Comparison of ENCODE assay signal across 8 mouse cellular contexts in the genomic region with DNA sequence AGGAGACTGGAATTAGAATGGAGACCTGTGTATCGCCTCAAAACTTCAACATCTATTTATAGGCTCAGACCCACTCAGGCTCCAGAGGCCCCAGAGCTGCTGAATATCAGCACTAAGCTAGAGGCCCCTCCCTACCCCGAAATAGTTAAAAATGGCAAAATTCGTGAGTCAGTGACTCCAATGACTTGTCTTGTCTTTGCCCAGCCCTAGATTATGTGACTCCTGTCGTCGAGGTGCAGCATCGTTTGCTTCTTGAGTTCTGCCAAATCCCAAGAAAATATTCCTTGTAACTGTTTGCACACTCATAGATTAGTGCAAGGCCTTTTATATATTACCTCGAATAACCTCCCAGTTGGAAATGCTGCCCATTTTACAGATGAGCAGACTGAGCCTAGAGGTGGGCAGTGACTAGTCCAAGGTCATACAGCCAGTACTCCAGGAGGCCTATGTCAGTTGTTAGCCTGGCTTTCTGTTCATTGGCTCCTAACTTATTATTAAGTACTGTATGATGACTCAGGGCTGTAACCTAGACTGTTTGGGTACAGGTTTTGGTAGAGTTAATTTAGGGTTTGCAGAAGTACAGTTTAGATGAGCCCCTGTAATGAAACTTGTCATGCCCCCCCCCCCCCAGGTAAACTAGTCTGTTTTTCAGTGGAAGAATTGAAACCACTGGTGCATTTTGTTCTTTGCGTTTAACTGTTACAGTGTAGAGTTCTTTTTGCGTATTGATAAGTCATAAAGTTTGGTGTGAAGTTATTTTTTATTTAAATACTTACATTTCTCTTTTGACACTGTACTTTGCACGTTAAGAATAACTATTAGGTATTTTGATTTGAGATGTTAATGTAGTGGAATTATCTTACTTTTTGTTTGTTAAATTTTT. TPM values are rescaled to one million over a fixed set of nuclear protein-coding genes. Genes with fewer than 3 reads are reported as not detected.
DNase-seq lines count a peak whose midpoint lies in the region; ATAC-seq and TF ChIP-seq lines count a peak whose summit lies in the region.

No protein-coding gene starts in this region.

- no peaks in the 10 kb centered on the region for H3K36me3 ChIP-seq in kidney, postnatal 0 days (ENCODE audit: insufficient read depth, low read length)
- no peaks in the 10 kb centered on the region for H3K36me3 ChIP-seq in hindbrain, embryonic 11.5 days (ENCODE audit: control insufficient read depth, insufficient read depth, low read length)
- no peaks in the 10 kb centered on the region for H3K36me3 ChIP-seq in midbrain, embryonic 11.5 days (ENCODE audit: control insufficient read depth, insufficient read depth, low read length)

- H3K4me2 ChIP-seq in kidney, postnatal 0 days (ENCODE audit: low read length): peak overlapping the region; percentile 60
- peak overlapping the region; percentile 74 for H3K4me2 ChIP-seq in hindbrain, embryonic 11.5 days (replicated peaks; ENCODE audit: low read depth, low read length)
- peak overlapping the region; percentile 78 for H3K4me2 ChIP-seq in midbrain, embryonic 11.5 days

- ATAC-seq in kidney, postnatal 0 days (replicated peaks; ENCODE audit: low FRiP score, low read depth): no peak
- ATAC-seq in hindbrain, embryonic 11.5 days (ENCODE audit: low FRiP score): no peak
- no peak for ATAC-seq in midbrain, embryonic 11.5 days (ENCODE audit: low FRiP score)

- H3K27me3 ChIP-seq in kidney, postnatal 0 days (ENCODE audit: insufficient read depth, low read length): no peaks in the 10 kb centered on the region
- no peaks in the 10 kb centered on the region for H3K27me3 ChIP-seq in hindbrain, embryonic 11.5 days (ENCODE audit: control insufficient read depth, insufficient read depth, low read length)
- H3K27me3 ChIP-seq in midbrain, embryonic 11.5 days (ENCODE audit: control insufficient read depth, insufficient read depth, low read length): no peaks in the 10 kb centered on the region

- peak overlapping the region; percentile 100 for H3K27ac ChIP-seq in kidney, postnatal 0 days
- peak overlapping the region; percentile 96 for H3K27ac ChIP-seq in bone marrow macrophage, adult 2 months (ENCODE audit: insufficient read depth, low read depth, low read length)
- peak overlapping the region; percentile 100 for H3K27ac ChIP-seq in hindbrain, embryonic 11.5 days (ENCODE audit: low read depth, low read length)
- H3K27ac ChIP-seq in midbrain, embryonic 11.5 days (ENCODE audit: low read depth, low read length): peak overlapping the region; percentile 100

- H3K4me3 ChIP-seq in kidney, postnatal 0 days (replicated peaks; ENCODE audit: low read depth, low read length): peak overlapping the region; percentile 92
- H3K4me3 ChIP-seq in bone marrow macrophage, adult 2 months (ENCODE audit: insufficient read depth, low read length): peak overlapping the region; percentile 89
- peak overlapping the region; percentile 92 for H3K4me3 ChIP-seq in hindbrain, embryonic 11.5 days (ENCODE audit: low read depth, low read length)
- H3K4me3 ChIP-seq in midbrain, embryonic 11.5 days (ENCODE audit: low read depth, low read length): peak overlapping the region; percentile 100

- DNase-seq in kidney, postnatal 0 days (ENCODE audit: low spot score): peak; percentile 46
- no peak for DNase-seq in kidney, postnatal 14 days
- DNase-seq in hindbrain, embryonic 11.5 days (ENCODE audit: low spot score): peak; percentile 39
- peak; percentile 89 for DNase-seq in midbrain, embryonic 11.5 days (ENCODE audit: low spot score, missing footprints)
- DNase-seq in ovary, postnatal 14 days (ENCODE audit: low spot score): no peak
- DNase-seq in cerebellum, adult 18-20 months: no peak
- no peak for DNase-seq in right cerebral cortex, postnatal 25 days

- peak overlapping the region; percentile 100 for H3K9ac ChIP-seq in kidney, postnatal 0 days (ENCODE audit: low read depth, low read length)
- peak overlapping the region; percentile 96 for H3K9ac ChIP-seq in hindbrain, embryonic 11.5 days (ENCODE audit: low read depth, low read length)
- H3K9ac ChIP-seq in midbrain, embryonic 11.5 days (ENCODE audit: low read length): peak overlapping the region; percentile 100

- peaks cover 30% of the 10 kb centered on the region for H3K4me1 ChIP-seq in kidney, postnatal 0 days (replicated peaks; ENCODE audit: insufficient read depth, low read length)
- peaks cover 39% of the 10 kb centered on the region for H3K4me1 ChIP-seq in bone marrow macrophage, adult 2 months (ENCODE audit: control insufficient read depth, insufficient read depth, low read length)
- H3K4me1 ChIP-seq in hindbrain, embryonic 11.5 days (replicated peaks; ENCODE audit: control insufficient read depth, insufficient read depth, low read length): peaks cover 5% of the 10 kb centered on the region
- peaks cover 18% of the 10 kb centered on the region for H3K4me1 ChIP-seq in midbrain, embryonic 11.5 days (ENCODE audit: control insufficient read depth, insufficient read depth, low read length)

- TF ChIP-seq POLR2A in bone marrow macrophage, adult 2 months (IDR thresholded peaks at IDR 0.05; ENCODE audit: borderline replicate concordance, low read depth, low read length): no peak

- WGBS in kidney, postnatal 0 days: 17% methylated on average over 10 of the region's 10 CpGs
- 31% methylated on average over 10 of the region's 10 CpGs for WGBS in hindbrain, embryonic 11.5 days
- WGBS in midbrain, embryonic 11.5 days: 32% methylated on average over 10 of the region's 10 CpGs

- no peak for TF ChIP-seq CTCF in kidney, postnatal 0 days (IDR thresholded peaks at IDR 0.05; ENCODE audit: low read depth)
- no peak for TF ChIP-seq CTCF in bone marrow macrophage, adult 2 months (IDR thresholded peaks at IDR 0.05; ENCODE audit: low read depth, low read length)

- H3K9me3 ChIP-seq in kidney, postnatal 0 days (replicated peaks; ENCODE audit: low read length): no peaks in the 10 kb centered on the region
- H3K9me3 ChIP-seq in hindbrain, embryonic 11.5 days (ENCODE audit: control insufficient read depth, low read length): no peaks in the 10 kb centered on the region
- H3K9me3 ChIP-seq in midbrain, embryonic 11.5 days (ENCODE audit: control insufficient read depth, low read length): no peaks in the 10 kb centered on the region

RNA-seq across cellular contexts. Expression of a gene that starts 1.5 kb away (rescaled TPM):
- polyA plus RNA-seq in kidney, postnatal 0 days (2015; fragmentation: Nextera tagmentation; extraction: Ambion mirVana): 8.5 and 8.6 TPM in 2 replicates
- 29.8 and 34.4 TPM in 2 replicates for polyA plus RNA-seq in bone marrow macrophage, adult 2 months (2012; ENCODE audit: insufficient read depth, insufficient read length, missing spikeins)
- polyA plus RNA-seq in hindbrain, embryonic 11.5 days (2014; fragmentation: Nextera tagmentation; extraction: Ambion mirVana): 11.9 and 17.5 TPM in 2 replicates
- polyA plus RNA-seq in midbrain, embryonic 11.5 days (2014; fragmentation: Nextera tagmentation; extraction: Ambion mirVana): 11.3 and 13.0 TPM in 2 replicates

RNA-seq across cellular contexts. Expression of a gene that starts 44.7 kb away (rescaled TPM):
- polyA plus RNA-seq in kidney, postnatal 0 days (2015; fragmentation: Nextera tagmentation; extraction: Ambion mirVana): 42.3 and 48.9 TPM in 2 replicates
- polyA plus RNA-seq in bone marrow macrophage, adult 2 months (2012; ENCODE audit: insufficient read depth, insufficient read length, missing spikeins): 63.8 and 64.2 TPM in 2 replicates
- 66.8 and 74.2 TPM in 2 replicates for polyA plus RNA-seq in hindbrain, embryonic 11.5 days (2014; fragmentation: Nextera tagmentation; extraction: Ambion mirVana)
- 60.0 and 60.4 TPM in 2 replicates for polyA plus RNA-seq in midbrain, embryonic 11.5 days (2014; fragmentation: Nextera tagmentation; extraction: Ambion mirVana)

Comparison
In these comparisons a context has a peak if more than half of its experiments do, and no peak if none do; other contexts are left out.
1. DNase-seq: peak in kidney, postnatal 0 days (single experiment), hindbrain, embryonic 11.5 days (single experiment) and midbrain, embryonic 11.5 days (single experiment); none in kidney, postnatal 14 days (single experiment), ovary, postnatal 14 days (single experiment), cerebellum, adult 18-20 months (0 of 2) and right cerebral cortex, postnatal 25 days (single experiment).
2. Peak in every context shown above with its lines, with median percentiles within 50 percentile points of each other: H3K27ac ChIP-seq, H3K4me2 ChIP-seq, H3K4me3 ChIP-seq and H3K9ac ChIP-seq.